Mouse (Mus musculus): ENCODE measurements around the gene Slc6a13. TPM values are rescaled to one million over a fixed set of nuclear protein-coding genes. Genes with fewer than 3 reads are reported as not detected.

Slc6a13 gene
- polyA plus RNA-seq, 1 experiment: not detected

DNA sequence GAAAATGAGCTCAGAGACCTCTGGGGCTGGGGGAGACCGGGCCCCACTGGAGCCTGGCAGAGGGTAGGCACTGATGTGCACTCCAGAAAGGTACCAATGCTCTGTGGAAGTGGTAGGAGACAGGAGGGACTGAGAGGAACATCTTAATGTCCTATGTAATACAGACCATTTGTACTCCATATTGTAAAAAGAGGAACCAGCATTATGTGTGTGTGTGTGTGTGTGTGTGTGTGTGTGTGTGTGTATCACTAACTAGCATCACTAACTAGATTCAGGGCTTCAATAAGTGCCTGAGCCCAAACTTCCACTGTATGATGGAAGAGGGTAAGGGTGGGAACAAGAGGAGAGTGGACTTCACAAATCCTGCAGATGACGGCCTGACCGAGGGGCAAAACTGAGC is 85.4 kb downstream of the Slc6a13 start:
- H3K4me3 ChIP-seq (ENCODE audit: insufficient read depth, poor library complexity, severe bottlenecking): no peak overlapping the region
- TF ChIP-seq MYOG (IDR thresholded peaks at IDR 0.05; ENCODE audit: control insufficient read depth, extremely low read depth, insufficient read length) (no peak), MYOD1 (IDR thresholded peaks at IDR 0.05; ENCODE audit: control insufficient read depth, insufficient read length, low read depth) (no peak), USF1 (IDR thresholded peaks at IDR 0.05; ENCODE audit: low read depth) (no peak), CEBPB (IDR thresholded peaks at IDR 0.05; ENCODE audit: low read depth) (no peak), CTCF (IDR thresholded peaks at IDR 0.05; ENCODE audit: control insufficient read depth, insufficient read depth, insufficient read length) (no peak), FOSL1 (IDR thresholded peaks at IDR 0.05; ENCODE audit: insufficient read depth, low read length, poor library complexity, severe bottlenecking) (no peak), MAX (IDR thresholded peaks at IDR 0.05) (no peak)

More for the DNA sequence above, 85.4 kb downstream of the Slc6a13 start:
- Histone ChIP-seq H3K27me3 (ENCODE audit: control insufficient read depth, insufficient read depth, insufficient read length) (no peaks in the 10 kb centered on the region), H3K79me2 (ENCODE audit: control insufficient read depth, insufficient read depth) (no peaks in the 10 kb centered on the region), H3ac (ENCODE audit: control insufficient read depth, insufficient read length, low read depth) (no peak overlapping the region), H3K36me3 (ENCODE audit: control insufficient read depth, insufficient read depth) (no peaks in the 10 kb centered on the region), H3K79me3 (ENCODE audit: low read depth) (no peaks in the 10 kb centered on the region)

Small RNA genes lying within 50 kb of the gene (microRNA-seq; reads per million reads assigned to microRNA genes)
- not detected for gene Gm24855 (ENCODE audit: borderline microRNAs expressed)

Other genes with a start within 250 kb of the Slc6a13 start
- gene Mical3, start 169.2 kb upstream of the Slc6a13 start, polyA plus RNA-seq (2012; fragmentation: generic; extraction: Trizol): 10.3 TPM
- 2.7 TPM for gene Pex26, start 116.6 kb upstream of the Slc6a13 start, polyA plus RNA-seq (2012; fragmentation: generic; extraction: Trizol)
- gene Tuba8, start 89.5 kb upstream of the Slc6a13 start, polyA plus RNA-seq (2012; fragmentation: generic; extraction: Trizol): 0.07 TPM
- 0.02 TPM for gene Usp18, start 54.3 kb upstream of the Slc6a13 start, polyA plus RNA-seq (2012; fragmentation: generic; extraction: Trizol)
- gene Slc6a12, start 42.8 kb downstream of the Slc6a13 start, polyA plus RNA-seq (2012; fragmentation: generic; extraction: Trizol): 0.15 TPM
- gene Iqsec3, start 173.5 kb downstream of the Slc6a13 start, polyA plus RNA-seq (2012; fragmentation: generic; extraction: Trizol): 0.09 TPM

Measured in C2C12 (cell line).